Mouse (Mus musculus): ENCODE results near the gene Mbnl3.
A peak's percentile ranks its signal among the peaks of the same experiment; 100 is the strongest.

The Mbnl3 gene

DNA sequence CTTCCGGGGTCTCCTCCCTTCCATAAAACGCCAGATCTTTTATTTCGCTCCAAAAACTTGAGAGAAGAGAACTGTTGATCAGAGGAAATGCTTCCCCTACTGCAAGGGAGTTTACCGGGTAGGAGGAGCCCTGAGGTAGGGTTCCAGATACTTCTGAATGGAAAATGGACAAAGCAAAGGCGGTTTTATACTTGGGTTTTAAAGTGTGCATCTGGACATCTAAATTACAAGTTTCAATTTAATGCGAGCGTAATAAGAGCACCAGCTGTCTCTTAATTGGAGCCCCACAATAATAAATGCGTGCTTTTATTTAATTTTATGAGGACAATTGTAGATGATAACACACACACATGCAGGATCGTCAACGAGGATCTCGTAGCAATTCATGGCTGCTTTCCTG lies at the start of gene Mbnl3:
Gene Mbnl3, minus strand, starts transcription at position 101 of the 400 bp plus-strand sequence.
- no peak for DNase-seq

DNA sequence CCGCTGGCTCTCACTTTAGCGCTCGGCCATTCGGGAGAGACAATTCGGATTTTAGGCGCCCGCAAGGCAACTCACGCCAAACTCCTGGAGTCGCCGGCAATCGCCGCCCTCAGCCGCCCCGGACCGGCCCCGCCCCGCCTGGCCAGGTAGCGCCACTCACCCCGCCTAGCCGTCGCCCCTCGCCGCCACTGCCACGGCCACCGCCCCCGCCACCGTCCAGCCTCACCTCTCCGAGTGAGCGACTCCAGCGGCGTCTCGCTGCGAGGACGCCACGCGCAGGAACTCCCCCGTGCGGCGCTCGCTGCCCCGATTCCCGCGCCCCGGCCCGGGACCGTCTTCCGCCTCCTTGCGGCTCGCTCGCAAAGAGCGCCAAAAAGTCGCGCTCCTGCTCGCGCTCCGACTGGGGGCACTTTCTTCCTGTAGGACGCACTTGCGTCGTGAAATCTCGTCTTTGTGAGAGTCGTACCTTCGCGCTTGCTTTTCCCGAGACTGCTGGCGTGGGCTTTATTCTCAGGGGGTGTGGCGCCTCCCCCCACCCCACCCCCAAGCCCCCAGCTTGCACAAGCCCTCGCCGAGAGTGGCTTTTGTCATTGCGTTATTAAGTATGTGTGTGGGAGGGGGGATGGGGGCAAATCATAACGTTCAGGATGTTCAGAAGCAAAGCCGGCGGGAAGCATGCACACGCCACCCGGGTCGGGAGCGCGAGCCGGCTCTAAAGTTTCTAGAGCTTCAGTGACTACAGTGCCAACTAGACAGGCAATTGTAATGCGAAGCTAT lies 596 bp downstream of the Mbnl3 start:
- DNase-seq, result peak; percentile 35

DNA sequence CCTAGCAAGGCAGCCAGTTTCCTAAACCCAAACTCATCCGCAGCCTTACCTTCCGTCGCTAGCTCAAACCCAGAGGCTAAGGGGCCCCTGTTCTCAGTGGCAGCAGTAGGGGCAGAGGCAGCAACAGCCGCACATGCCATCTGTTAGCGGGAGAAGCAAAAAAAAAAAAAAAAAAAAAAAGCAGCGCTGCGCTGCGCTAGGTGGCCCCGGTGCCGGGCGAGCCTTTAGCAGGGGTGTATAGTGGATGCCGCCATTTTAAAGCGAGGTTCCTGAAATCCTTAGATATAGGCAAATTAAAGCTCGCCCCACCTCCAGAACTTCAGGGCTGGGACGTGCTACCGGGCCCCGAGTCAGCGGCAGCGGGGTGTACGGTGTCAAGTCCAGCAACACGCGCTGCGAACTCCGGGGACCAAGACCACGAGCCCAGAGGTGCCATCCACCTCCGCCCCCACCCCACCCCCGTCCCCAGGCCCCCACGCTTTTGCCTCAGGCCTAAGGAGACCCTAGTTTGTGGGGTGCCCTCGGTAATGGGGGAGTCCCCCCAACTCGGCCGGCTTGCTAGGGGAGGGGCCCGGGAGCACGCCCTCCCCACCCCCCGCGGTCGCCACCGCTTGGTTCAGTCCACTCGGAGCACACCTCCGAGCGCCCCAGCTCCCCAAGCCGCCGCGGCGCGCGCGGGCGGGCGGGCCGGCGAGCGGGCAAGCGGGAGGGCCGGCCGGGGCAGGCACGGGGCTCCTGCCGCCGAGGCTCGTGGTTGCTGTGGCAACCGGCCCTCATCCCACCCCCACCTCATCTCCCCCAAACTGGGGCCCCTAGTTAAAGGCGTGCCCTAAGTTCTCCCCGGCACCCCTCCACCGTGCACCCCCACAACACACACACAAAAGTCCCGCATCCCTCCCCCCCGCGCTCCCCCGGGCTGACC lies 1.4 kb downstream of the Mbnl3 start:
- peak; percentile 47 for DNase-seq

DNA sequence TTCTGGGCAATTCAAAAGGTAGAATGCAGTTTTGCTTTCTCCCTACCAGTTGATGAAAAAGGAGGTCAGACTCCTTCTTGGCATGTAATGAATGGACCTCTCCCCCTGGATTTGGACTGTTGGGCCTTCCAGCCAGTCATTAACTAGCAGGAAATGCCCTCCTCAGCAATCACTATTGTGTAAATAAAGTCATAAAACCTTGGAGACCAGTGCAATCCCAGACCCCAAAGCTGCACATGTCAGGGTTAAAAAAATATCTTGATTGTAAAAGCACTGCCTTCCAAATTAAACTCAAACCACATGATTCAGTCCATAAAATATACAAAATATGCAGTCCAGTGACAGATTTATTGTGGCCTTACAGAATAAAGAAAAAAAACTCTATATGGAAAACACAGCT lies 9.3 kb downstream of the Mbnl3 start:
- no peak for DNase-seq

DNA sequence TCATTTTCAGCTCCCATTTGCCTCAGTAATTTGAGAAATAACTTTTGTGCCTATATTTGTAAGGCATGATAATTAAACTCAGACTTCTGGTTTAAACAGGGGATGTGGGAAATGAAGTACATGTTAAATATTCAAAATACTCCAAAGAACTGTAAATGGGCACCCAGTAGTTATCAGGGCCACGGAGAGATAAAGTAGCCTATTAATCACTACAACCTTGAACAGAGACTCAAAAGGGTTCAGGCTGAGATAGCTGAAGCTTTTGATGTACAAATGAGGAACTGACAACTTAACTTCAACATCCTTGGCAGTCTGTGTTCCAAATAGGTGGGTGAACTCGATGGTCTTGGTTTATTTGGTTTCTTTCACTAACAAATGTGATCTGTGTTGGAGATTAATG lies 34.4 kb downstream of the Mbnl3 start:
- no peak for DNase-seq

DNA sequence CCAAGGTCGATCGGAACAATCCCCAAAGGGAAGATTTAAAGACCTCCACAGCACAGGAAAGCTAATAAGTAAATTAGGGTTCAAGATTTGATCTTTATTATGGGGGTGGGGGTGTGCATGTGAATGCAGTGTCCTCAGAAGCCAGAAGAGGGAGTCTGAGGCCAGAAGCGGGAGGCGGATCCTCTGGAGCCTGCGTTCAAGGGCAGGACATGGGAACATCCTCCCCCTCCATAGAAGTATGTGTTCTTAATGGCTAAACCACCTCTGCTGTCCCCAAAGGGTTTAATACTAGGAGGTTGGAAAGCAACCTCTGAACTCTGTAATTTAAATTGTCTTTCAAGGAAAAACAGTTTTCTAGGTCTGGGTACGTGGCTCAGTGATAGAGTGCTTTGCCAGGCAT lies 34.9 kb downstream of the Mbnl3 start:
- peak; percentile 4 for DNase-seq

DNA sequence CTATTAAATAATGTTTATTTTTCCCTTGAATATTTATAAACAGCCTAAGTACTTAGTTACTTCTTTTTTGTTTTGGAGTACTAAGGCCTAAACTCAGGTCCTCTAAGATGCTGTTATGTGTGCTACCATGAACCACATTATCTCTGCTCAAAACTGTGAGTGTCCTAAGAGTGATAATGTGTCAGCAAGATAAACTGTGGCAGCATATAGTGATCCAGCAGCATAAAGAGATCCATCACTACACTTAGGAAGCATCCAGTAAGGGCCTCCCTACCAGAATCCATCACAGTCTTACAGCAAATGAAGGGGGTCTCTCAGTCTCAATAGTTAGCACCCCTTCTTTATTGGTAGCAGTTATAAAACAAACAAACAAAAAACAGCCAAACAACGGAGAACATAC lies 35.9 kb downstream of the Mbnl3 start:
- DNase-seq, result no peak

DNA sequence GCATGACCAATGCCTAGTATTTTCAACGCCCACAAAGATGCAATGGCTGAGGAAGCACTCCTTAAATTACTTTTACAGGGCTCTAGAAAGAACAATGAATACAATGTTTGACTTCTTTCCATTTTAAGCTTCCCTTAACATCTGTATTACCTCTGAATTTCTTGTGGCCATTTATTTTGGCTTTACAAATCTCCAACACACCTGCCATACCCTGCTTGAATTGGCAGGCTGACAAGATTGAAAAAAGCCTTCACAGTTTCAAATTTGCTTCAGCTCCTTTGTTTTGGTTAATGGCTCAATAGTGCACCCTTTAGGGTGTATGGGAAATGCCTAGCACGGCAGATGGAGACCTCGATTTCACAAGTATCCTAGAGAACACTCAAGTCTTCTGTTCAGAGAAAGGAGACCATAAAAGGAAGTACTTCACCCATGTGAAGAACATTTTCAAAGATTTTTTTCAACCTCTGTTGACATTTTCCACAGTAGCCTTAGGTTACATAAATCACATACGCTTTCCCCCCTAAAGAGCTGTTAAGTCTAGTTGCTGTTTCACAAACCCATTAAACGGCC lies 36.8 kb downstream of the Mbnl3 start:
- no peak for DNase-seq

DNA sequence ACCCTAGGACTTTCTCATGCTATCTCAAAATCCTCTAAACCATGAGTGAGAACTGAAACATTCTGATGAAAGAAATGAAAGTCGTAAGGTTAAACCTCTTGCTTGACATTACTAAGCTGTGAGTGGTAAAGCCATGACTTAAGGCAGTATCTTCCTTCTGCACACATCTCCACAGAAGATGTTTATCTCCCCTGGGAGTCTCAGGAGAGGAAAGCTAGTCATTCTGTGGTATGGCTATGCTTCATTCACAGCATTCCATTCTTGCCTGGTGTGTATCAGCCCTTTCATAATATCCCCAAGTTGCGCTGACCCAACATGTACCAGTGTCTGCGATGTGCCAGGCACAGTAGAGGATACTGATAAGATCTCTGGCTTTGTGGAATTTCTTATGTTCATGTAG lies 38.4 kb downstream of the Mbnl3 start:
- no peak for DNase-seq

DNA sequence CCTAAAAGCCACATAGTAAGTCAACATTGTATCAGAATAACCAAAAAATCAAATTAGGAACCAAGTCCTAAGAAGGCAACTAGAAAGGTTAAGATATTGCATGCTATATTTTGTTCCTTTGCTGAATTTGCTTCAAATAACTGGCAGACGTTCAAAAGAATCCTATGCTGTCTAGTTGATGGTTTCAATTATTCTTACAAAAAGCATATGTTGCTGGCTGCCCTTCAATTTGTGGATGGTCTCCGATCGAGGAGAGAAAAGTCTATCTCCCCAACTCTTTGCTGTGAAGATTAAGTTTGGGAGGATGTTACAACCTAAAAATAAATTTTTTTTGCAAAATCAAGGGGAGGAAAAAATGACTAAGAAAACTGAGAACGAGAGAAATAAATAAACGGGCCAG lies 41.6 kb downstream of the Mbnl3 start:
- no peak for DNase-seq

DNA sequence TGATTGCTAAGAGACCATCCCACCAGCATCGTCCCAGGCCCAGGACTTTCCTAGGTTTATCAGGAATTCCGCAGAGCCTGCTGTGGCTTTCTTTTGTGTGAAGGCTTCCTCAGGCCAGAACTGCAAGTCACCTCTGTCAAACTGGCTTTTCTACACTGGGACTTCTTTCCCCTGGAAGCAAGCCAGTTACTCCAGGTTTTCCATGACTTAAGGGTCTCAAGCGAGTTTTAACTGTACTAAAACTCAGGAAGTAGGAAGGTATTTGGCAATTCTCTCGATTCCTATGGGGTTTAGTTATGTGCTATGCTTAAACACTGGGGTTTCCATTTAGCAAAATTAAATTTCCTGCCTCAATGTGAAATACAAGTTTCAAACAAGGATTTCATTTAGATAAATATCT lies 57.9 kb downstream of the Mbnl3 start:
- no peak for DNase-seq

DNA sequence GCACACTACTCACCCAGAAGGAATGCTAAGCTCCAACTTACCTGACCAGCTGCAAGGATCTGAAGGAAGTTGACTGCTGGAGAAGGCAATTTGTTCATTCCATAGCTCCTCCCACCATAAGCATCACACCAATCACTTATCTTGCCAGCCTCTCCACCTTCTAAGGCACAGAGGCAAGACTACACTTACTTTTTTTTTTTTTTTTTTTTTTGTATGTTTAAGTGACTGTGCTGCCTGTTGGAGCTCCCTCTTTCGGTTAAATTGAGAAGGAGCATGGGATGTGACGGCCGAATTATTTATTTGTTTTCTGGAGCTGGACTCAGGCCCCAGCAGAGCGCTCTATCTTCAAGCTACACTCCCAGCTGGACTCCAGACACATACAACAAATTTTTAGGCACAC lies 60.0 kb downstream of the Mbnl3 start:
- DNase-seq, result peak; percentile 28

DNA sequence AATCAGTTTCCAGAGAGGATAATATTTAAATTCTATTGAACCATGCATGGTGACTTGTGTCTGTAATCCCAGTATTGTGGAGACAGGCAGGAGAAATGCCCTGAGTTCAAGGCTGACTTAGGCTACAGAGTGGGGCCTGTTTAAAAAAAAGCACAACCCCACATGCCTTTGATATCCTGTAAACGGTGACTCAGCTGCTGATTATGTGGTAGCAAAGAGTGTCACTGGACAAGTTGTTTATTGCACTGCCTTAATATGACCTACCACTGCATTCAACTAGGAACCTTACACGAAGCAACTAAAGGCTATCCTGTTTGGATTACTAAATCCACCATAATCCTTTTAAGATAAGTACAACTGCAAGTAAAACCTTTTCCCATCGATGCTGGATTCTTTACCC lies 66.3 kb downstream of the Mbnl3 start:
- DNase-seq, result no peak

DNA sequence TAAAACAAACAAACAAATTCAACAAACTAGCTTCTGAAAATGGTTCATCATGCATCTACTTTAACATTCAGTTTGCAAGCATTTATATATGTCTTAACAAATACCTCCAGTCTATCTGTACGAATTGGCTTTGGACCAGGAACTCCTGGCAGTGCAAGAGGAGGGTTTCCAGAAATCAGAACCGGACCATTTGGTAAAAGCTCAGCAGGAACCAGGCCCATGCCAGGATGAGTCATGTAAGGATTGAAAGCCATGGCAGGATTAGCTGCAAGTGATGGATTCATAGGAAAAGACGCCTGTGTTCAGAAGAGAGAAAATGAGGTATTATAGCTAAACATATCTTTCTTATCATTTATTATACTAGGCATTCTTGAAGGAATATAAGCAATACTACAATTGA lies 75.0 kb downstream of the Mbnl3 start:
- no peak for DNase-seq

DNA sequence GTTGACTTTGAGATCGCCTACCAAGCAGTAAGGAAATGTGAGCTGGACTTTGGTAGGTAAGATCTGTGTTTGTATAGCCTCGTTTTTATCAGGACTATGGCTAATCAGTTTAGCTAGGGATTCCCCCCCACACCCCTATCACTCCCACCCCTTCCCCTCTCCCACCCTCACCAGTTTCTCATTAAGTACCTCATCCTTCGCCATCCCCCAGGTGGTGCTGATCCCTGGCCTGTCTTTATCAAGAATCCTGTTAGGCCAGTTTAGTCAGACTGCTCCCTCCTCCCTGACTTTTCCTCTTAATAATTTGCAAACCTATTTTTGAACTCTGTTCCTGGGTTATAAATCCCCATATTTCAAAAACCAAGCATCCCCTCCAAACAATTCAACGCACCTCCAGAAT lies 103.6 kb downstream of the Mbnl3 start:
- DNase-seq, result no peak

DNA sequence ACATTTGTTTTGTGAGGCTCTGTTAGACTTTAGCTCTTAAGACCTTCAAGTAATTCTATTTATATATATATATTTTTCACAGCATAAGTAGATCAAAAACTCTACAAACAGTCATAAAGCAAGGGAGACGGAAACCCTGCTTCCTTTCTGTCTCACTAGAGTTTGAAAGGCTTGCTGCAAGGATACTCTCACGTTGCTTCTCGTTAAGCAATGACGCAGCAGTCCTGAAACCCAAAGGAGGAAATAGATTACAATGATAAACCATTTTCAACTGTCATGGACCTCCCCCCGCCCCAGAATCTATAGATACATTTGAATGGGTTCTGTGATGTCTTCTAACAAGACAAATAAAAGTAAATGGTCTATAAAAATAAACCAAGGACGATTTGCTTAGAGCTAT lies 121.4 kb downstream of the Mbnl3 start:
- no peak for DNase-seq

DNA sequence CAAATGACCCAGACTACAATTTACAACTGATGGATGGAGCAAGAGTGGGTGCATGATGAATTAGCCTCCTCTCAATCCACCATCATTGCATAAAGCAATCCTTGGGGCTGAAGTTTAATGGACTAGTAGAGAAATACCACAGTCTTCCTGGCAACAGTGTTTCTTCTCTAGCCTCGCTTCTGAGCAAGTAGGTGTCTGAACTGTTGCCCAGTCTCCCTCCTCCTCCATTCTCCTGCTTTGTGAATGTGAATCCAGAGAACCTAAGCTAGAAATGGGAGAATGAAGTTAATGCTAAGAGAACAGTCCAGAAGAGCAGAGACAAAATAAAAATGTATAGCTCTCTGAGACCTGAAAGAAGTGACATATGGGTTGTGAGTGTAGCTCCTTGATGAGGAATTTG lies 122.1 kb downstream of the Mbnl3 start:
- no peak for DNase-seq

DNA sequence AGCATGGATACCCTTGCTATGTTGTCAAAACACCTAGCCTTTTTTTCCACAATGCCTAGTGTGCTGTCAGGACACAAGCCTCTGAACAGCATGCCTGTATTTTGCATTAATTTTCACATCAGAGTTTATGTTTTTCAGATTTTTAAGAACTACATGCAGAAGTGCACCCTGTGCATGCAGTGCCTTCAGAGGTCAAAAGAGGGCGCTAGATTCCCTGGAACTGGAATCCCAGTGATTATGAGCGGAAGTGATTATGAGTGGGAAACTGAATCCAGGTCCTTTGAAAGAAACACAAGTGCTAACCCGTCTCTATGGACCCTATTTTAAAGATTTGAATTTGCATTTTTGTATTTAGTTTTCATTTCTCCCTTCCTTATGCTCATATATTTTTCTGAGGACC lies 129.6 kb downstream of the Mbnl3 start:
- peak; percentile 9 for DNase-seq

All from kidney, postnatal 14 days (tissue).